Mouse (Mus musculus): ENCODE results near the gene Bco2.

DNA sequence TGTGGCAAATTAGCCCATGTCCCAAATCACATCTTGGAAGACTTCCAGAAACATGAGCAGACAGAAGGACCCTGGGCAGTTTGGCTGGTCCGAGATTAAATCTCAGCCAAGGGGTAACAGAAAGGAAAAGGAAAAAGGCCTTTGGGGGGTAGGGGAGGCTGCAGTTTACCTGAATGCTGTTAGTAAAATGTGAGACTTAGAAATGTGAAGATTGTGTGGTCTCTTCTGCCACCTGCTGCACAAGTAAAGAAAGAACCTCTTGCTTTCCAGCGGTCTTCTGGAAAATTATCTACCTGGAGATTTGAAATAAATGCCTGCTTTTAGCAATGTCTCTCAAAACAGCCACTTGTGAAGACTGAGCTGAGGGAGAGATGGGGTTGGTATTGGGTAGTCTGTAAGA, 24.1 kb downstream of the Bco2 start:
- TF ChIP-seq CTCF (IDR thresholded peaks at IDR 0.05; ENCODE audit: low read depth, low read length) (no peak), POLR2A (IDR thresholded peaks at IDR 0.05; ENCODE audit: borderline replicate concordance, low read depth, low read length) (no peak)
